Mouse (Mus musculus): ENCODE data around the gene Ado. TPM values are rescaled to one million over a fixed set of nuclear protein-coding genes. Genes with fewer than 3 reads are reported as not detected.

Ado gene
- polyA plus RNA-seq, 1 experiment = 9.6 TPM

GRCm38 (mm10) chr10:67537151-67537994 lies 11.4 kb downstream of the Ado start:
- H3K27ac ChIP-seq (ENCODE audit: insufficient read depth, low read length) = peak overlapping the region; percentile 89
- TF ChIP-seq CTCF (IDR thresholded peaks at IDR 0.05; ENCODE audit: extremely low read depth, insufficient read depth, insufficient read length, insufficient replicate concordance) = no peak
- TF ChIP-seq POLR2A (IDR thresholded peaks at IDR 0.05; ENCODE audit: low read depth, low read length) = no peak

GRCm38 (mm10) chr10:67536621-67537141 lies 12.1 kb downstream of the Ado start:
- Histone ChIP-seq H3K4me3 (ENCODE audit: extremely low read depth, insufficient read depth, insufficient read length) (peak overlapping the region; percentile 59), H3K36me3 (ENCODE audit: control insufficient read depth, insufficient read depth, low read length) (0 out of 2 replicates have a peak, but pooled peaks cover 2% of the 10 kb centered on the region), H3K4me1 (ENCODE audit: control insufficient read depth, insufficient read depth, insufficient read length) (peaks cover 5% of the 10 kb centered on the region), H3K27me3 (ENCODE audit: control insufficient read depth, insufficient read depth, low read length) (peaks cover 21% of the 10 kb centered on the region), H3K27ac (ENCODE audit: insufficient read depth, low read length) (peak overlapping the region; percentile 49)
- under 1% methylated on average over 22 of the region's 32 CpGs for WGBS
- no peak for TF ChIP-seq CTCF (IDR thresholded peaks at IDR 0.05; ENCODE audit: extremely low read depth, insufficient read depth, insufficient read length, insufficient replicate concordance)
- no peak for TF ChIP-seq POLR2A (IDR thresholded peaks at IDR 0.05; ENCODE audit: low read depth, low read length)
- peak; percentile 33 to 43 for DNase-seq (ENCODE audit: low read depth in 1 of 2, low spot score in 2 of 2)

More at GRCm38 (mm10) chr10:67537151-67537994, 11.4 kb downstream of the Ado start:
- Histone ChIP-seq H3K36me3 (ENCODE audit: control insufficient read depth, insufficient read depth, low read length) (0 out of 2 replicates have a peak, but pooled peaks cover 3% of the 10 kb centered on the region), H3K4me1 (ENCODE audit: control insufficient read depth, insufficient read depth, insufficient read length) (peaks cover 5% of the 10 kb centered on the region), H3K4me3 (ENCODE audit: extremely low read depth, insufficient read depth, insufficient read length) (peak overlapping the region; percentile 75), H3K27me3 (ENCODE audit: control insufficient read depth, insufficient read depth, low read length) (peaks cover 21% of the 10 kb centered on the region)
- peak; percentile 91 to 96 for DNase-seq (ENCODE audit: low read depth in 1 of 2, low spot score in 2 of 2)
- under 1% methylated on average over 51 of the region's 51 CpGs for WGBS

GRCm38 (mm10) chr10:67535972-67536371 lies 12.8 kb downstream of the Ado start:
- H3K36me3 ChIP-seq (ENCODE audit: control insufficient read depth, insufficient read depth, low read length) = 0 out of 2 replicates have a peak, but pooled peaks cover 2% of the 10 kb centered on the region
- peaks cover 5% of the 10 kb centered on the region for H3K4me1 ChIP-seq (ENCODE audit: control insufficient read depth, insufficient read depth, insufficient read length)
- H3K4me3 ChIP-seq (ENCODE audit: extremely low read depth, insufficient read depth, insufficient read length) = peak overlapping the region; percentile 59
- H3K27me3 ChIP-seq (ENCODE audit: control insufficient read depth, insufficient read depth, low read length) = peaks cover 21% of the 10 kb centered on the region
- DNase-seq (ENCODE audit: low read depth in 1 of 2, low spot score in 2 of 2) = peak; percentile 52 to 80
- WGBS = under 1% methylated on average over 33 of the region's 35 CpGs
- peak; percentile 92 for TF ChIP-seq CTCF (IDR thresholded peaks at IDR 0.05; ENCODE audit: extremely low read depth, insufficient read depth, insufficient read length, insufficient replicate concordance)
- TF ChIP-seq POLR2A (IDR thresholded peaks at IDR 0.05; ENCODE audit: low read depth, low read length) = no peak
- H3K27ac ChIP-seq (ENCODE audit: insufficient read depth, low read length) = no peak overlapping the region; the same call in 1 of the 2 replicates

- 1% methylated on average over 37 of the region's 37 CpGs for WGBS
- Histone ChIP-seq H3K27me3 (ENCODE audit: control insufficient read depth, insufficient read depth, low read length) (peaks cover 21% of the 10 kb centered on the region), H3K4me1 (ENCODE audit: control insufficient read depth, insufficient read depth, insufficient read length) (peaks cover 5% of the 10 kb centered on the region), H3K36me3 (ENCODE audit: control insufficient read depth, insufficient read depth, low read length) (no peaks in the 10 kb centered on the region), H3K4me3 (ENCODE audit: extremely low read depth, insufficient read depth, insufficient read length) (peak within 1 kb of the TSS; percentile 59), H3K27ac (ENCODE audit: insufficient read depth, low read length) (no peak within 1 kb of the TSS; the same call in 1 of the 2 replicates)
- 0 out of 2 replicates have a peak, but pooled peaks have one; percentile 1 for TF ChIP-seq CTCF (IDR thresholded peaks at IDR 0.05; ENCODE audit: extremely low read depth, insufficient read depth, insufficient read length, insufficient replicate concordance)
- TF ChIP-seq POLR2A (IDR thresholded peaks at IDR 0.05; ENCODE audit: low read depth, low read length) = no peak
- DNase-seq (ENCODE audit: low read depth in 1 of 2, low spot score in 2 of 2) = peak in 1 of 2 experiments; percentile 22
These were observed 13.5 kb downstream of the Ado start, which contains the start of gene Egr2 for GRCm38 (mm10) chr10:67535256-67535655. Gene Egr2, plus strand, starts transcription at chr10:67535475.

- Histone ChIP-seq H3K36me3 (ENCODE audit: control insufficient read depth, insufficient read depth, low read length) (no peaks in the 10 kb centered on the region), H3K27me3 (ENCODE audit: control insufficient read depth, insufficient read depth, low read length) (peaks cover 2% of the 10 kb centered on the region; the same call in 1 of the 2 replicates), H3K4me1 (ENCODE audit: control insufficient read depth, insufficient read depth, insufficient read length) (no peaks in the 10 kb centered on the region), H3K4me3 (ENCODE audit: extremely low read depth, insufficient read depth, insufficient read length) (no peak overlapping the region), H3K27ac (ENCODE audit: insufficient read depth, low read length) (no peak overlapping the region)
- TF ChIP-seq CTCF (IDR thresholded peaks at IDR 0.05; ENCODE audit: extremely low read depth, insufficient read depth, insufficient read length, insufficient replicate concordance) (no peak), POLR2A (IDR thresholded peaks at IDR 0.05; ENCODE audit: low read depth, low read length) (no peak)
- WGBS = 64% methylated on average over 4 of the region's 4 CpGs
- DNase-seq (ENCODE audit: low read depth in 1 of 2, low spot score in 2 of 2) = no peak
These were observed 19.0 kb downstream of the Ado start for GRCm38 (mm10) chr10:67529769-67530168.

- no peak for DNase-seq (ENCODE audit: low read depth in 1 of 2, low spot score in 2 of 2)
These were observed 22.3 kb downstream of the Ado start for GRCm38 (mm10) chr10:67526435-67526834.

More at GRCm38 (mm10) chr10:67526435-67526834, 22.3 kb downstream of the Ado start:
- 93% methylated on average over 9 of the region's 9 CpGs for WGBS
- TF ChIP-seq CTCF (IDR thresholded peaks at IDR 0.05; ENCODE audit: extremely low read depth, insufficient read depth, insufficient read length, insufficient replicate concordance) = no peak
- TF ChIP-seq POLR2A (IDR thresholded peaks at IDR 0.05; ENCODE audit: low read depth, low read length) = no peak
- Histone ChIP-seq H3K36me3 (ENCODE audit: control insufficient read depth, insufficient read depth, low read length) (no peaks in the 10 kb centered on the region), H3K4me3 (ENCODE audit: extremely low read depth, insufficient read depth, insufficient read length) (no peak overlapping the region), H3K4me1 (ENCODE audit: control insufficient read depth, insufficient read depth, insufficient read length) (no peaks in the 10 kb centered on the region), H3K27me3 (ENCODE audit: control insufficient read depth, insufficient read depth, low read length) (no peaks in the 10 kb centered on the region), H3K27ac (ENCODE audit: insufficient read depth, low read length) (no peak overlapping the region)
